Mouse (Mus musculus): ENCODE data around the gene Rabl2.

Rabl2 gene

DNA sequence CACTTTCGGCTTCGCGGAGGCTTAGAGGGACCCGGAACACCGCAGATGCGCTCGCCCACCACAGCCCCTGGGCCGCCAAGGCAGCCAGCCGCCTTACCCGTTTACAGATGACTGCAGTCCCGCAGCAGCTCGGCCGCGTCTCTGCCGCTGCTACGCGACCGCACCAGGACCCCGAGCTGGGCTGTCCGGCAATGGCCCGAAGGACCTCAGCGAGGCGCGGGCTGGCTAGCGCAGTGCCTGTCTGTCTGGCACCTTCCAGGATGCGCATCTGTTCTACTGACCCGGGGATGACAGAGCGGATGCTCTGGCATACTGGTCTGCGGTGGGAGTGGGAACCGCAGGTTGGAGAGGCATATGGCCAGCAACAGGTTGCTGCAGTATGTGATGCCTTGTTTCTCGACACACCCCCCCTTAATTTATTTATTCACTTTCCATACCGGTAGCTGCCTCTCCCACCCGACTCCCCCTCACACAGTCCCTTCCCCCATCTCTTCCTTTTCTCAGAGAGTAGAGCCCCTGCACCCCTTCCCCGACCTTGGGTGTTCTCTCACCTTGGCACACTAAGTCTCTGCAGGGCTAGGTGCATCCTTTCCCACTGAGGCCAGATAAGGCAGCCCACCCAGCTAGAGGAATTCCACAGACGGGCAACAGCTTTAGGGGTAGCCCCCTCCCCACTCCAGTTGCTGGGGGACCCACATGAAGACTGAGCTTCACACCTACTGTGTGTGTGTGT lies at the start of gene Rabl2:
Rabl2 (minus strand) TSS at position 201 of the 733 bp plus-strand sequence.
- DNase-seq (ENCODE audit: extremely low read depth, low read depth) = peak; percentile 55

- peak; percentile 39 for DNase-seq (ENCODE audit: extremely low read depth, low read depth)
Measured at GRCm38 (mm10) chr15:89623626-89623959, 31.9 kb upstream of the Rabl2 start.

DNA sequence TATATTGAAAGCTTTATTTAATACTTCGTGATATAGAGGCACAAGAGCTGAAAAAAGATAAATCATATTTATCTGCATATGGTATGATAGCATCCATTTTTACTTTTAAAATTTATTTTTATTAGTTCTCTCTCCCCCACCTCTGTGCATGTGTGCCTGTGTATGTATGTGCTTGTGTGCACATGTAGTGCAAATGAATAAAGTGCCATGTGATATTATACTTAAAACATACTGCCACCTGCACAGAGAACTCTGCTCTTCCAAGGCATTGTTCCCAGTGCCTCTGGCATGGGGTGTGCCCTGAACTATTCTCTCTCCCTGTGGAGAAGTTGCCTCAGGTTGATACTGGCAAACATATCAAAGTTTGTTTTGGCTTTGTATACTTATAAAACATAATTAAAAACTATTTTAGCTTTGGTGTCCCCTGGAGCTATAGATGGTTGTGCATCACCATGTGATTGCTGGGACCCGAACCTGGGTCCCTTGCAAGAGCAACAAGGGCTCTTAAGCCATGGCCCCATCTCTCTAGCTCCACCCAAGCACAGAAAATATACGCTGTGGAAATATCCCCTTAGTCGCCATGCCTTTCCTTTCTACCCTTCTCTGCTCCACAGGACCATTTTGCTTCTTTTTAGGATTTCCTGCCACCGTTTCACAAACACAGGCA lies 31.4 kb upstream of the Rabl2 start:
- DNase-seq (ENCODE audit: extremely low read depth, low read depth) = no peak

- peak; percentile 32 for DNase-seq (ENCODE audit: extremely low read depth, low read depth)
Measured at GRCm38 (mm10) chr15:89622312-89622958, 30.7 kb upstream of the Rabl2 start.

GRCm38 (mm10) chr15:89607888-89608287 lies 16.2 kb upstream of the Rabl2 start:
- DNase-seq (ENCODE audit: extremely low read depth, low read depth) = no peak

GRCm38 (mm10) chr15:89607480-89607879 lies 15.8 kb upstream of the Rabl2 start:
- DNase-seq (ENCODE audit: extremely low read depth, low read depth) = no peak

GRCm38 (mm10) chr15:89605822-89606570 lies 14.3 kb upstream of the Rabl2 start:
- DNase-seq (ENCODE audit: extremely low read depth, low read depth) = no peak

GRCm38 (mm10) chr15:89592548-89592947 lies 825 bp upstream of the Rabl2 start:
- no peak for DNase-seq (ENCODE audit: extremely low read depth, low read depth)

DNA sequence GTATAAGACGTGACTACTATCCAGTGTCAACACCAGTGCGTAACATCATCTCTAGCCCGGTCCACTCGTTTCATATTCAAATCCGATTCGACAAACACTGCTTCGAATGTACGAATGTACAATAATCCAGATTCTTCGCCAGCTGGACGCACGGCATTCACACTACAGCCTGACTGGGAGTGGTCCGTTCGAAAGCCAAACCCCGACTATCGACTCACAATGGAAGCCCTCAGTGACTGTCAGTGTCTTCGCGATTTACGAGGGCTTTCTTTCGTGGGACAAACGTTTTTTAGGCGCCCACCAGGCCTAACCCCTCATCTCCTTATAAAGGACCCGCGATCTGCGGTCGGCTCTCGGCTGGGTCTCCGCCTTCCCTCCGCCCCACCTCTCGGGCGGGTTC lies 406 bp downstream of the Rabl2 start:
- DNase-seq (ENCODE audit: extremely low read depth, low read depth) = no peak

DNA sequence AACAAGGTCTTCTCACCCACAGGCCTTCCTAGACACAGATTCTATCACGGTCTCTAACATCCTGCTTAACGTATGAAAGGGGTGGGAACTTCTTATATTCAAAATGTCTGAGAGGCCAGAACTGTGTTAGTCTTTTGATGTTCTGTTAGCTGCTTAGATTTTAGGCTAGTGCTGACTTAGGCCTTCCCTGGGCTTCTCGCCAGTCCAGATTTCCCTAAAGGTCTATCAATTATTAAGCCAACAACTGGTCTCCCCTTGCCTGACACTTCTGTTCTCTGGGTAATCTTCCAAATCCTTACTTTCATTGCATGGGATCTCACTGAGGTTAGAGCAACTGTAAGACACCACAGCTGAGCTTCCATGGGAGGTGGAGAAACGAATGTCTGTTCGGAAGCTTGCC lies 2.6 kb downstream of the Rabl2 start:
- DNase-seq (ENCODE audit: extremely low read depth, low read depth) = no peak

DNA sequence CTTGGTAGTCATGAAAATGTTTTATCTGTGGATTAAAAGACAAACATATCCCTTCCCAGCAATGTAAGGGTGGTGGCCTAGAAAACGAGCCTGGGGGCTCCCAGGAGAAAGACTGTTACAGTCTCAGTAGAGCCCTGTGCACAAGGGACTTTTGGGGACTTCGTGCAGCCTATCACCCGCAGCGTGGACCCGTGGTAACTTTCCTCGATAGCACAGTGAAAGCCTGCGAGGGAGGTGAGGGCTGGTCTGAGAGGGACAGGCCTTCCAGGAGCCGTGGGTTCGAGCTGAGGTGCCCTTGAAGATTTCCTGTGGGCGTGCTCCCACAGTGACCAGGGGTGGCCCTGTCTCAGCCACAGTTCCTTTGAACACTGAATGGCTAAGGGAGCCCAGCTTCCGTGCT lies 6.1 kb downstream of the Rabl2 start:
- no peak for DNase-seq (ENCODE audit: extremely low read depth, low read depth)

DNA sequence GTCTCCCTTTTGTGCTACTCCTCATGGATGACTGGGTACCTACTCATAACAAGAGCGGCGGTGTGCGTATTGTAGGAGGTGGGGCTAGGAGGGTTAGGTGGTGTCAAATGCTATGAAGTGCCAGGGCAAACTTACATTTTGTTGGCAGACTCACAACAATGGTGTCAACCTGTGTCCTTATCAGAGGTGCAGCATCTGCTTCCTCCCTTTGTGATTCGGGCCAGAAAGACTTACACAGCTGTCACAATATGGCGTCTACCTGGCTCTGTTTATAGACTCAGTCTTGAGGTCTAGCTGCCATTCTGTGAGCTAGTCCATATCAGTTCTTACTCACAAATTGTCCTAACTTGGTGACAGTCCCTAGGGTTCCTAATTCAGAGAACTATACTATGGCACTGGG lies 6.6 kb downstream of the Rabl2 start:
- no peak for DNase-seq (ENCODE audit: extremely low read depth, low read depth)

- DNase-seq (ENCODE audit: extremely low read depth, low read depth) = no peak
Measured at GRCm38 (mm10) chr15:89582494-89582893, 9.2 kb downstream of the Rabl2 start.

GRCm38 (mm10) chr15:89572147-89572546 lies 19.6 kb downstream of the Rabl2 start:
- no peak for DNase-seq (ENCODE audit: extremely low read depth, low read depth)

GRCm38 (mm10) chr15:89568114-89568513 lies 23.6 kb downstream of the Rabl2 start, which contains the start of gene Acr:
Gene Acr, plus strand, starts transcription at chr15:89568326.
- no peak for DNase-seq (ENCODE audit: extremely low read depth, low read depth)

DNA sequence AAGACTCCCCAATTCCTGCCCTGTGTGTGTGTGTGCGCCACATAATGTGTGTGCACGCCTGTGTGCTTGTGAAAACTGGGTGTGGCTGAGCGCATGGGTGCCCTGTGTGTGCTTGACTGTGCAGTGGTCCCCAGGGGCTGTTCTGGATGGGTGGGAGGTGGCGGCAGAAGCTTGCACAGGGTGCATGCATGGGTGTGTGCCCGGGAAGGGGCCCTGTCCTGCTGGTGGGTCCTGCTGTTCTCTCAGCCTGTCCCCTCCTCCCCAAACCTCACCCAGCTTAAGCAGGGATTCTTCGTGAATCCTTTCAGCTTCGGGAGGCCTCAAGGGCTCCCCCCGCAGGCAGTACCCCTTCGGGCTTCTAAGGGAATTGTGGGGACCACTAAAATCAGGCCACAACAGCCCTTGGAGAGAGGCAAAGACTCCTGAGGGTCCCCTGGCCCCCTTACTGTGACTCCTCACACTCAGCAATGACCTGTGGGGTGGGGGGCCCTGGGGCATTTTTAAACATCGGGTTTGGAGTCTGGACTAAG lies 32.5 kb downstream of the Rabl2 start:
- DNase-seq (ENCODE audit: extremely low read depth, low read depth) = no peak

DNA sequence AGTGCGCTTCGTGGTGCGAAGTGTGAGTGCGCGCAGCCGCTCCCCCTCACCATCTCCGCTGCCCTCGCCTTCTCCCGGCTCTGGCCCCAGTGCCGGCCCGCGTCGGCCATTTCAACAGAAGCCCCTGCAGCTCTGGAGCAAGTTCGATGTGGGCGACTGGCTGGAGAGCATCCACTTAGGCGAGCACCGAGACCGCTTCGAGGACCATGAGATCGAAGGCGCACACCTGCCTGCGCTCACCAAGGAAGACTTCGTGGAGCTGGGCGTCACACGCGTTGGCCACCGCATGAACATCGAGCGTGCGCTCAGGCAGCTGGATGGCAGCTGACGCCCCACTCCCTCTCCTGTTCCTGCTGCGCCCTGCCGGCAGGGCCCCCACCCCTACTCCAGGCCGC lies 33.7 kb downstream of the Rabl2 start:
- no peak for DNase-seq (ENCODE audit: extremely low read depth, low read depth)

- DNase-seq (ENCODE audit: extremely low read depth, low read depth) = no peak
Measured at GRCm38 (mm10) chr15:89557179-89557995, 34.3 kb downstream of the Rabl2 start.

GRCm38 (mm10) chr15:89556401-89557178 lies 35.1 kb downstream of the Rabl2 start:
- DNase-seq (ENCODE audit: extremely low read depth, low read depth) = no peak

GRCm38 (mm10) chr15:89555591-89555990 lies 36.1 kb downstream of the Rabl2 start:
- DNase-seq (ENCODE audit: extremely low read depth, low read depth) = no peak

Measured in MEL-GATA-1-ER (cell line).